In the genomic region with DNA sequence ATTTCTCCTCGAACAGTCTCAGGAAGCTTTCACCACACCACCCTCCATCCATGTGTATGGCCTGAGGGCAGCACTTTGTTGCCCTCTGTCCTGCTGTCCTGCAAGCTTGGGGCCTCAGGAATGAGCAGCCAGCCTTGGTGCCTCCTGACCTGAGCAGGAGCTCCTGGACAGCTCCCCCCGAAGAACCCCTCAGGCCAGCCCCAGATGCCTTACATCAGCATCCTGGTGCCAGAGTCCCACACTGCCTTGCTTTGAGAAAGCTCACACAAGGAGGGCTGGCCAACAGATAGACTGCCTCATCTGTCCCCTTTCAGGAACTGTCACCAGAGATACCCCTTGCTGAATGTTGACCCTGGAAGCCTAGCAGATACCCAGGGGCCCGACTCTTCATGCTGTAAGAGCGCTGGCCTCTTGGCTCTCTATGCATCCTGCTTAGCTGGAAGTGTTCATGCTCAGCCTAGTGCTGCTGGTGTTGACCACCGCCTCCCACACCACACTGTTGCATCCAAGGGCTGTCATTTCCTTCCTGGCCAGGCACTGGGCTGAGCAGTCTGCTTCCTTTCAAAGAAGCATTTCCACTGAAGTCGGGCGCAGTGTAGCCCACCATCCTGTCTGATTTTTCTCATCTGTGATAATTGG, we compare ENCODE assay signal across 8 mouse cellular contexts.
DNase-seq lines count a peak whose midpoint lies in the region; ATAC-seq lines count a peak whose summit lies in the region.

No protein-coding gene starts in this region.

- peak; percentile 27; the same call in 1 of the 2 replicates for ATAC-seq in hindbrain, embryonic 12.5 days (ENCODE audit: low FRiP score)
- no peak for ATAC-seq in limb, embryonic 15.5 days (ENCODE audit: insufficient number of reproducible peaks, low FRiP score, low TSS enrichment, low read depth)
- ATAC-seq in midbrain, embryonic 14.5 days (ENCODE audit: low FRiP score, low TSS enrichment) = no peak
- ATAC-seq in forebrain, embryonic 11.5 days (replicated peaks; ENCODE audit: low FRiP score) = no peak

- no peaks in the 10 kb centered on the region for H3K36me3 ChIP-seq in hindbrain, embryonic 12.5 days
- no peaks in the 10 kb centered on the region for H3K36me3 ChIP-seq in limb, embryonic 15.5 days
- no peaks in the 10 kb centered on the region for H3K36me3 ChIP-seq in midbrain, embryonic 14.5 days (ENCODE audit: control insufficient read depth, insufficient read depth, low read length)
- no peaks in the 10 kb centered on the region for H3K36me3 ChIP-seq in forebrain, embryonic 11.5 days (ENCODE audit: control insufficient read depth, insufficient read depth, low read length)

- peaks cover 64% of the 10 kb centered on the region for H3K4me1 ChIP-seq in hindbrain, embryonic 12.5 days
- peaks cover 36% of the 10 kb centered on the region for H3K4me1 ChIP-seq in limb, embryonic 15.5 days
- H3K4me1 ChIP-seq in midbrain, embryonic 14.5 days (ENCODE audit: control insufficient read depth, insufficient read depth, low read length) = peaks cover 54% of the 10 kb centered on the region
- H3K4me1 ChIP-seq in forebrain, embryonic 11.5 days (replicated peaks; ENCODE audit: control insufficient read depth, insufficient read depth, low read length) = peaks cover 16% of the 10 kb centered on the region

- 61% methylated on average over 7 of the region's 7 CpGs for WGBS in hindbrain, embryonic 12.5 days
- WGBS in limb, embryonic 15.5 days = 46% methylated on average over 7 of the region's 7 CpGs
- 85% methylated on average over 7 of the region's 7 CpGs for WGBS in midbrain, embryonic 14.5 days
- 82% methylated on average over 7 of the region's 7 CpGs for WGBS in forebrain, embryonic 11.5 days

- H3K27ac ChIP-seq in hindbrain, embryonic 12.5 days = 0 out of 2 replicates have a peak overlapping the region, but pooled peaks have one; percentile 50
- H3K27ac ChIP-seq in limb, embryonic 15.5 days = 0 out of 2 replicates have a peak overlapping the region, but pooled peaks have one; percentile 28
- H3K27ac ChIP-seq in midbrain, embryonic 14.5 days (replicated peaks; ENCODE audit: low read depth, low read length) = 0 out of 2 replicates have a peak overlapping the region, but pooled peaks have one; percentile 20
- no peak overlapping the region for H3K27ac ChIP-seq in forebrain, embryonic 11.5 days (ENCODE audit: low read depth, low read length)

- no peak overlapping the region for H3K9ac ChIP-seq in hindbrain, embryonic 12.5 days
- H3K9ac ChIP-seq in limb, embryonic 15.5 days = no peak overlapping the region
- no peak overlapping the region for H3K9ac ChIP-seq in midbrain, embryonic 14.5 days (replicated peaks; ENCODE audit: low read length)
- H3K9ac ChIP-seq in forebrain, embryonic 11.5 days (ENCODE audit: low read length) = no peak overlapping the region

- peak; percentile 97 for DNase-seq in heart, adult 11 months
- DNase-seq in heart, adult 8-10 months (ENCODE audit: low spot score) = no peak
- DNase-seq in midbrain, embryonic 14.5 days = no peak
- no peak for DNase-seq in retina, postnatal 1 day
- no peak for DNase-seq in embryo, embryonic 10 days (ENCODE audit: low spot score)
- DNase-seq in forebrain, embryonic 11.5 days (ENCODE audit: low spot score) = no peak

- no peaks in the 10 kb centered on the region for H3K9me3 ChIP-seq in hindbrain, embryonic 12.5 days (replicated peaks)
- H3K9me3 ChIP-seq in limb, embryonic 15.5 days = no peaks in the 10 kb centered on the region
- no peaks in the 10 kb centered on the region for H3K9me3 ChIP-seq in midbrain, embryonic 14.5 days (ENCODE audit: control insufficient read depth, low read length)
- no peaks in the 10 kb centered on the region for H3K9me3 ChIP-seq in forebrain, embryonic 11.5 days (ENCODE audit: control insufficient read depth, low read length)

- H3K27me3 ChIP-seq in hindbrain, embryonic 12.5 days = peaks cover 11% of the 10 kb centered on the region; the same call in 1 of the 2 replicates
- H3K27me3 ChIP-seq in limb, embryonic 15.5 days = no peaks in the 10 kb centered on the region
- no peaks in the 10 kb centered on the region for H3K27me3 ChIP-seq in midbrain, embryonic 14.5 days (ENCODE audit: control insufficient read depth, insufficient read depth, low read length)
- H3K27me3 ChIP-seq in forebrain, embryonic 11.5 days (ENCODE audit: control insufficient read depth, insufficient read depth, low read length) = no peaks in the 10 kb centered on the region

- H3K4me2 ChIP-seq in hindbrain, embryonic 12.5 days (replicated peaks) = no peak overlapping the region
- H3K4me2 ChIP-seq in limb, embryonic 15.5 days = no peak overlapping the region
- no peak overlapping the region for H3K4me2 ChIP-seq in midbrain, embryonic 14.5 days (ENCODE audit: low read length)
- no peak overlapping the region for H3K4me2 ChIP-seq in forebrain, embryonic 11.5 days (ENCODE audit: low read depth, low read length, severe bottlenecking)

- no peak overlapping the region for H3K4me3 ChIP-seq in hindbrain, embryonic 12.5 days
- H3K4me3 ChIP-seq in limb, embryonic 15.5 days = no peak overlapping the region
- H3K4me3 ChIP-seq in midbrain, embryonic 14.5 days (replicated peaks; ENCODE audit: low read depth, low read length) = no peak overlapping the region
- H3K4me3 ChIP-seq in forebrain, embryonic 11.5 days (ENCODE audit: low read depth, low read length) = no peak overlapping the region
